Mouse (Mus musculus): ENCODE data around the gene Fmo6. TPM values are rescaled to one million over a fixed set of nuclear protein-coding genes. Genes with fewer than 3 reads are reported as not detected.

Fmo6 gene
- not detected for polyA plus RNA-seq (2017; shearing (Covaris generic))

DNA sequence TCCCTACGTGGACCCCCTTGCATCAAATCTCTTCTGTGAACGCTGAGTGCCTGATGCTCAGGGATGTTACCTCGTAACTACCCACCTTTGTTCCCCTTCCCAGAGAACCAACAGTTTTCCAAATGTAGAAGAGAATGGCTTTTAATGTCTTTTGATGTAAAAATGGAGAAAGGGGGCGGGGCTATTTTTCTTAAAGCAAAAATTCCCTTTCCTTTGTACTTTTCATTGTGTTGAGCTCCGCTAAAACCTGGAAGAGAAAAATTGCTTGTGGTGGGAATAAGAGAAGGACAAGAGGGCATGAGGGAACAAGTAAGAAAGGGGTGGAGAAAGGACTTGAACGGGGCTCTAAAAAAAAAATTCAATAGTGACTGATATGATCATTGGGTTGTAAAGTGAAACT lies at the start of gene Fmo6:
Gene Fmo6, minus strand, starts transcription at position 101 of the 400 bp plus-strand sequence.

DNA sequence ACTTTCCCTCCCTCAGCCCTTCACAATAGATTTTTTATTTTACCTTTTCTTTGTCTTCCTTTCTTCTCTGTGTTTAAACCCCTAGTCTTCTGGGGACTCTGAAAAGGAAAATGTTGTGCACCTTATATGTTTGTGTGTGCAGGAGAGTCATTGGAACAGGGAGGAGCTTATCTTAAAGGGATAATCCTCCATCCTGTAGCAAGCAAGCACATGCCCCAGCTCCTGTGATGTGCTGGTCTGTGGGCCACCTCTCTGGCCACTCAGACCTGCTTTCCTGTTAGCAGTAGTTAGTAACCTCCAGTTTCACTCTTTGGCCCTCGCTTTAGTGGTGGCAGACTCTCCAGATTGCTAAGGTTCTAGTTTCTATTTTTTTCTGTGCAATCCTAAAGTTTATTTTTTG lies 47.1 kb upstream of the Fmo6 start, which contains the start of gene Fmo3:
Gene Fmo3, minus strand, starts transcription at position 101 of the 400 bp plus-strand sequence.

DNA sequence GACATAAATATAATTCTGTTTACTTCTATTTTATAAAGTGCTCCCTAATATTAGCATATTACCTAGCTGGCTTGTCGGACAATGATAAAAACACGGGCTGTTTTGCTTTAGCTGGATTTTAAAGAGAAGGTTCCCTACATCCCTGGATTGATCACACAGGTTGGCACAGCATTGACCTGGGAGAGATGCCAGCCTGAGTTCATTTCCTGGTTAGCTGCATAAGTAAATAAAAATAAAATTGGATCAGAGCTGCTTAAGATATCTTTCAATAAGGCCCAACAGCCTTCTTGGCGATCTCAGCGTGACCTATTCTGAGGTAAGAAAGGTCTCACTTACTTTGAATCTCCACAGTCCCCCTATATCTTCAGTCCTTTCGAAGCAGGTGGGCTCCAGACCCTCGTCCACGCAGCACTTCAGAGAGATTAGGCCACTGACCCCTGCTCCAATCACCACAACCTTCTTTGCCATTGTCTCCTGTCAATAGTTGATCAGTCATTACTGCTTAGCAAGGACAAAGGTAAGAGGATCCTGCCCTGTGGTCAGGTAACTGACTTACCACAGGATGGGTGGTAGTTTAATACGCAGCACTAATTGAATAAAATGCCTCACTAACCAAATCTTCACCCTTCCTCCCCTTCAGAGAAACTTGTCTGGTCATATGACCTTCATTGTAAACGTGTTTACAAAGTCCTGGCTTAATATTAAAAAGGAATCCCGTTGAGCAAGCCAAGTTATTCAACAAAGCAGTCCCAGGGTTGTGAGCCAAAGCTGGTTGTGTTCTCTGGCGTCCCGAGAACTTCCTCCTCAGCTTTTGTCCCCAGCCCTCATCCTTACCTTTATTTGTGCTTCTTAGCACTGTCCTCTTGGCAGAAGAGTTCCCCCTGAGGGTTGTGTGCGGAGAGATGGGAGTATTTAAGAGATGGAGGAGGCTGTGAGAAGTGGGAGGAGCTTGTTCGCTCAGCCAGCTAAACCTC lies 39.2 kb downstream of the Fmo6 start, which contains the start of gene Fmo2:
Gene Fmo2, minus strand, starts transcription at position 889 of the 974 bp plus-strand sequence.

Other genes with a start within 250 kb of the Fmo6 start
- 211 TPM for gene Prrc2c, start 197.0 kb downstream of the Fmo6 start, polyA plus RNA-seq (2017; shearing (Covaris generic))
- gene Fmo4, start 123.5 kb downstream of the Fmo6 start, polyA plus RNA-seq (2017; shearing (Covaris generic)) = not detected
- gene Fmo1, start 70.9 kb downstream of the Fmo6 start, polyA plus RNA-seq (2017; shearing (Covaris generic)) = 0.12 TPM
- gene Fmo2, start 38.8 kb downstream of the Fmo6 start, polyA plus RNA-seq (2017; shearing (Covaris generic)) = not detected
- gene Fmo3, start 47.0 kb upstream of the Fmo6 start, polyA plus RNA-seq (2017; shearing (Covaris generic)) = not detected
- gene Mroh9, start 148.2 kb upstream of the Fmo6 start, polyA plus RNA-seq (2017; shearing (Covaris generic)) = not detected

Data from CD4-positive, CD25-positive, alpha-beta regulatory T cell (primary cell).